Mouse (Mus musculus): ENCODE measurements around the gene Antxrl. TPM values are rescaled to one million over a fixed set of nuclear protein-coding genes. Genes with fewer than 3 reads are reported as not detected.

The Antxrl gene
- polyA plus RNA-seq (2014; fragmentation: Illumina TruSeq; extraction: RNeasy Lipid Tissue Mini Kit (QIAGEN cat#74804); ENCODE audit: low read depth, low replicate concordance), result not detected

GRCm38 (mm10) chr14:34052516-34052915 lies at the start of gene Antxrl:
TSS of gene Antxrl (plus strand) at chr14:34052707.

GRCm38 (mm10) chr14:34015063-34015462 lies 37.4 kb upstream of the Antxrl start, which contains the start of gene Gm30083:
TSS of gene Gm30083 (minus strand) at chr14:34015182.

DNA sequence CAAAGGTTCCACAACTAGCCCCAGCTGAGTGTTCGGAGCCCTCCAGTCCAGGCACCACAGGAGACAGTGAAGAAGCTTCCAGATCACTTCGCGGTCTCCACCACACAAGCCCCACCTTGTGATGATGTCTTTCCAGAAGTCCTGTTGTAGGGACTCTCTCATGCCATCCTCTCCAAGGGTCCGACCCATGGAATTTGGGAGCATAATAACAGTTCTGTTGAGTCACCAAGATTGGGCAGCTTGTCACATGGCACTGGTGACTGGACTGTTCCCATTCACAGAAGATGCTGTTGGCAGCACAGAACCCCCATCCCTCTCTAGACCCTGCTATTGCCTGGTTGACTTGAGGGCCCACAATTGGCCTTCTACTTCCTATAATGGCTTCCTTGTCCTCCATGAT lies 36.1 kb upstream of the Antxrl start, which contains the start of gene Gm5460:
Gene Gm5460 (plus strand): TSS at position 378 of the 400 bp plus-strand sequence.

DNA sequence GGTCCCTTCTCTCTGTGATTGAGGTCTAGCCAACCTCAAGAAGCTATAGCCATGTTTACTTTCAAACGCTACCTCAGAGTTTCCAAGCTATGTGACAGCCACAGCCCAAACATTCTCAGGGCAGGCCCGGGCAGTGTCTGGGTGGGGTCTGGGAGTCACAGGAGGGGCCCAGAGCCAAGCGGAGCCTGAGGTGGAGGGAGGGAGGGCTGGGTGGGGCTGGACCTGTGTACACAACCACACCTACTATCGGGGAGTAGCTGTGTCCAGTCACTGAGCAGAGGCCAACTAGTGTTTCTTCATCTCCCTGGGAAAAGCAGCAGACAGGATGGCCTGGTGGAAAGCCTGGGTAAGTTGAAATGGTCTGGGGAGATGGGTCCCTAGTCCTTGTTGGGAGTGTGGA lies 33.2 kb downstream of the Antxrl start, which contains the start of gene Anxa8:
Gene Anxa8 (plus strand): TSS at position 251 of the 400 bp plus-strand sequence.

GRCm38 (mm10) chr14:34102601-34103000 lies 50.1 kb downstream of the Antxrl start, which contains the start of gene A630023A22Rik:
TSS of gene A630023A22Rik (minus strand) at chr14:34102754.

Other genes starting within 250 kb of the Antxrl start
- 3.1 TPM for gene Gdf10, start 129.1 kb upstream of the Antxrl start, polyA plus RNA-seq (2014; fragmentation: Illumina TruSeq; extraction: RNeasy Lipid Tissue Mini Kit (QIAGEN cat#74804); ENCODE audit: low read depth, low replicate concordance)
- gene Gdf2, start 111.7 kb upstream of the Antxrl start, polyA plus RNA-seq (2014; fragmentation: Illumina TruSeq; extraction: RNeasy Lipid Tissue Mini Kit (QIAGEN cat#74804); ENCODE audit: low read depth, low replicate concordance), result not detected
- gene Rbp3, start 98.7 kb upstream of the Antxrl start, polyA plus RNA-seq (2014; fragmentation: Illumina TruSeq; extraction: RNeasy Lipid Tissue Mini Kit (QIAGEN cat#74804); ENCODE audit: low read depth, low replicate concordance), result not detected
- gene Zfp488, start 73.9 kb upstream of the Antxrl start, polyA plus RNA-seq (2014; fragmentation: Illumina TruSeq; extraction: RNeasy Lipid Tissue Mini Kit (QIAGEN cat#74804); ENCODE audit: low read depth, low replicate concordance), result 0.09 TPM
- 0.28 TPM for gene Gm30083, start 37.5 kb upstream of the Antxrl start, polyA plus RNA-seq (2014; fragmentation: Illumina TruSeq; extraction: RNeasy Lipid Tissue Mini Kit (QIAGEN cat#74804); ENCODE audit: low read depth, low replicate concordance)
- gene Gm5460, start 35.9 kb upstream of the Antxrl start, polyA plus RNA-seq (2014; fragmentation: Illumina TruSeq; extraction: RNeasy Lipid Tissue Mini Kit (QIAGEN cat#74804); ENCODE audit: low read depth, low replicate concordance), result not detected
- gene Anxa8, start 33.3 kb downstream of the Antxrl start, polyA plus RNA-seq (2014; fragmentation: Illumina TruSeq; extraction: RNeasy Lipid Tissue Mini Kit (QIAGEN cat#74804); ENCODE audit: low read depth, low replicate concordance), result 17.8 TPM
- gene A630023A22Rik, start 50.0 kb downstream of the Antxrl start, polyA plus RNA-seq (2014; fragmentation: Illumina TruSeq; extraction: RNeasy Lipid Tissue Mini Kit (QIAGEN cat#74804); ENCODE audit: low read depth, low replicate concordance), result 0.60 TPM
- gene Npy4r, start 99.8 kb downstream of the Antxrl start, polyA plus RNA-seq (2014; fragmentation: Illumina TruSeq; extraction: RNeasy Lipid Tissue Mini Kit (QIAGEN cat#74804); ENCODE audit: low read depth, low replicate concordance), result 7.3 TPM
- 0.16 TPM for gene Gprin2, start 148.9 kb downstream of the Antxrl start, polyA plus RNA-seq (2014; fragmentation: Illumina TruSeq; extraction: RNeasy Lipid Tissue Mini Kit (QIAGEN cat#74804); ENCODE audit: low read depth, low replicate concordance)
- gene Syt15, start 166.9 kb downstream of the Antxrl start, polyA plus RNA-seq (2014; fragmentation: Illumina TruSeq; extraction: RNeasy Lipid Tissue Mini Kit (QIAGEN cat#74804); ENCODE audit: low read depth, low replicate concordance), result 0.60 TPM

Measured in sigmoid colon, adult 10 weeks (tissue).